Mouse (Mus musculus): Measurements from ENCODE around the gene Large1. TPM values are rescaled to one million over a fixed set of nuclear protein-coding genes. Genes with fewer than 3 reads are reported as not detected.

Large1 gene
- polyA plus RNA-seq, 1 experiment = 7.5 TPM

GRCm38 (mm10) chr8:73270991-73271390 is 82.3 kb downstream of the Large1 start:
- H3K4me1 ChIP-seq (ENCODE audit: control insufficient read depth, insufficient read depth, insufficient read length, low read length) = peaks cover 2% of the 10 kb centered on the region
- no peak overlapping the region for H3K4me3 ChIP-seq (ENCODE audit: insufficient read depth, low read depth, low read length)
- H3K27ac ChIP-seq (replicated peaks; ENCODE audit: low read depth, low read length) = no peak overlapping the region

DNA sequence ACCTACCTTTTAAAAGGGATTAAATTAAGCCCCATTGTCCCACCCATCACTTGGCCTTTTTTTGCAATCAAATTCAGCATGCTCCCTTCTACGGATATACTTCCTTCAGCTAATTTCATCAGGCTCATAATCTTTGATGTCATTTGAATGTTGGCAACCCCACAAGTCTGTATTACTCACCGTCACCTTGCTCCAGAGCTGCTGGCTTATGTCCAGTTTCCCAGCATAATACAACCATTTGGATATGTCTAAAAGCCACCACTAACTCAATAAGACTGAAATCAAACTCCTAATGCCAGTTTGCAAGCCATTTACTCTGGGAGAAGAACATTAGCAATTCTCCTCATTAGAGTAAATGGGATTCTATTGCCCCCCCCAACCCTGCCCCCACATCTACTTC is 95.4 kb downstream of the Large1 start:
- no peak overlapping the region for H3K4me3 ChIP-seq (ENCODE audit: insufficient read depth, low read depth, low read length)
- no peak overlapping the region for H3K27ac ChIP-seq (replicated peaks; ENCODE audit: low read depth, low read length)
- H3K4me1 ChIP-seq (ENCODE audit: control insufficient read depth, insufficient read depth, insufficient read length, low read length) = peaks cover 5% of the 10 kb centered on the region; the same call in 1 of the 2 replicates

- no peak overlapping the region for H3K27ac ChIP-seq (replicated peaks; ENCODE audit: low read depth, low read length)
- H3K4me3 ChIP-seq (ENCODE audit: insufficient read depth, low read depth, low read length) = no peak overlapping the region
- no peaks in the 10 kb centered on the region for H3K4me1 ChIP-seq (ENCODE audit: control insufficient read depth, insufficient read depth, insufficient read length, low read length)
These were observed 109.2 kb downstream of the Large1 start for GRCm38 (mm10) chr8:73244186-73244585.

DNA sequence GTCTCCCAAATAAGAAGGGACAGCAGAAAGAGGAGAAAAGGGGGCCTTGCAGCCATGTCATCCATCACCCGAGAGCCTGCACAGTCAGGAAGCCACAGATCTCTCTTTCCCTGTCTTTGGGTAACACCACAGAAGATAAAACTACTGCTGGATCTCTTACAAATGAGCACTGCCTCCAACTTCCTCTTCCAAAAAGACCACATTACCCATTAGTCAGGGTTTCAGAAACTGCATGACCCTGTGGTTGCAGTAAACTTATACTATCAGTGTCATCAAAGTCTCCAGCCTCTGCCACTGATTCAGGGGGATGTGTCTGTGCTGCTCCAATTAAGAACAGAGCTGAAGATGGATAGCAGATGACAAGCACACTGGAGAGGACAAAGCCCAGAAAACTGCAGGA is 111.3 kb downstream of the Large1 start:
- H3K4me1 ChIP-seq (ENCODE audit: control insufficient read depth, insufficient read depth, insufficient read length, low read length) = no peaks in the 10 kb centered on the region
- no peak overlapping the region for H3K27ac ChIP-seq (replicated peaks; ENCODE audit: low read depth, low read length)
- H3K4me3 ChIP-seq (ENCODE audit: insufficient read depth, low read depth, low read length) = no peak overlapping the region

- no peak overlapping the region for H3K27ac ChIP-seq (replicated peaks; ENCODE audit: low read depth, low read length)
- no peaks in the 10 kb centered on the region for H3K4me1 ChIP-seq (ENCODE audit: control insufficient read depth, insufficient read depth, insufficient read length, low read length)
- H3K4me3 ChIP-seq (ENCODE audit: insufficient read depth, low read depth, low read length) = no peak overlapping the region
These were observed 119.1 kb downstream of the Large1 start for GRCm38 (mm10) chr8:73234209-73234608.

DNA sequence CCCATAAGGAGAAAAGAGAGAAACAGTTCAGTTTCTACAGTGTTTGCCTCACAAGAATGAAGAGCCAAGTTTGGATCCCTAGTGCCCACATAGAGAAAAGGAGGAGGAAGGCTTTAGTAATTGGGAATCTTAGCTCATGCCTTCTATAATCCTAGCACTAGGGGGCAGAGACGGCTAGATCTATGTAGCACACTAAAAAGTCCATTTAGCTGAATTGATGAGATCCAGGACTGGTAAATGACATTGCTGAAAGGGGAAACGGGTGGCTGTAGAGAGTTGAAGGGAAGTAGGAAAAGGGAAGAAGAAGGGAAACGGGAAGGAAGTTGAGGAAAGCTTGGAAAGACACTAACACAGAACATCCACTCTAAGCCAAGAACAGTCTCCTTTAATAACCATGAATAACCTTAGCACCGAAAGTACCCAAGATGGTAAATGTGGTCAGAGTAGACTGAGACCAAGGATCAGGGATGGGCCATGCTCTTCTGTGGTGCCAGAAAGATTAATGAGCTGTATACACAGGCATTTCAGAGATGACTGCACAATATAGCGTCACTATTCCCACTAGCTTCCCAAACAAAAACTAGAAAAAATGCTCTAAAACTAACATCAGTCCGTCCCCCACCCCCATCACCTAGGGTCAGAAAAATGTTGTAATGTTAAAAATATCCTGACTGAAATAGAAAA is 119.8 kb downstream of the Large1 start:
- Histone ChIP-seq H3K4me1 (ENCODE audit: control insufficient read depth, insufficient read depth, insufficient read length, low read length) (no peaks in the 10 kb centered on the region), H3K4me3 (ENCODE audit: insufficient read depth, low read depth, low read length) (no peak overlapping the region), H3K27ac (replicated peaks; ENCODE audit: low read depth, low read length) (no peak overlapping the region)

- Histone ChIP-seq H3K4me1 (ENCODE audit: control insufficient read depth, insufficient read depth, insufficient read length, low read length) (no peaks in the 10 kb centered on the region), H3K4me3 (ENCODE audit: insufficient read depth, low read depth, low read length) (no peak overlapping the region), H3K27ac (replicated peaks; ENCODE audit: low read depth, low read length) (no peak overlapping the region)
These were observed 126.5 kb downstream of the Large1 start for GRCm38 (mm10) chr8:73226841-73227240.

DNA sequence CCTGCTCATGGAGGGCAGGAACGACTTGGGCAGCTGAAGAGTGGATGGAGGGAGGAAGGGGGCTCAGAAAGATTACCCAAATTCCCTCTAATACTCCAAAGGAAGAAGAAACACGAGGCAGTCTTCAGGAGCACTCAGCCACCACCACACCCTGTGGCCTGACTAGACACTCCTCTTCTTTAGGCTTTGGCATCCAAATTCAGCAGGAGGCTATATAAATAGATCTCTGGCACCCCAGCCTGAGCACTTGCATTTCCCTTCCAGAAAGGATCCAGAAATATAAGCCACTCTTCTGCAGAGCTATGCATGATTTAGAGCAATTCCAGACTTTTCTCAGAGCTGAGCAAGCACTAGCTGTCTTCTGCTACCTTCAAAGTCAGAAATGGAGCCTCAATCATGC is 127.7 kb downstream of the Large1 start:
- no peaks in the 10 kb centered on the region for H3K4me1 ChIP-seq (ENCODE audit: control insufficient read depth, insufficient read depth, insufficient read length, low read length)
- H3K27ac ChIP-seq (replicated peaks; ENCODE audit: low read depth, low read length) = no peak overlapping the region
- no peak overlapping the region for H3K4me3 ChIP-seq (ENCODE audit: insufficient read depth, low read depth, low read length)

GRCm38 (mm10) chr8:73219178-73219811 is 134.0 kb downstream of the Large1 start:
- Histone ChIP-seq H3K27ac (replicated peaks; ENCODE audit: low read depth, low read length) (no peak overlapping the region), H3K4me3 (ENCODE audit: insufficient read depth, low read depth, low read length) (no peak overlapping the region), H3K4me1 (ENCODE audit: control insufficient read depth, insufficient read depth, insufficient read length, low read length) (no peaks in the 10 kb centered on the region)

DNA sequence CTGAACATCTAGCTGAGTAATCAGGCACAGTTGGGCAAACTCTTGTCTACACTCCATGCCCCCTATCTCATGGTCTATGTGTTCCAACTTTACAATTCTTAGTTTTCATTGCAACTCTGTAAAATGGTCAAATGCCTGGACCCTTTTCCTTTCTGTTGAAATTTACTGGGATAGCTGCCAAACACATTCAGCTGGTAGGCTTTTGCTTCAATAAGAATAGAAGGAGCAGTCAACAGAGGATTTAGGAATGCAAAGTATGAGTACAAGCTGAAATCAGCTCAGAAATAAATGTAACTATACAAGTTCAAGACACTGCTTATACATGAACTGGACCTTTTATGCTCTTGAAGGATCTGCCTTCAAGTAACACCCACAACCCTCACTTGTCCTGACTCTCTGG is 146.5 kb downstream of the Large1 start:
- no peak overlapping the region for H3K27ac ChIP-seq (replicated peaks; ENCODE audit: low read depth, low read length)
- peaks cover 7% of the 10 kb centered on the region for H3K4me1 ChIP-seq (ENCODE audit: control insufficient read depth, insufficient read depth, insufficient read length, low read length)
- no peak overlapping the region for H3K4me3 ChIP-seq (ENCODE audit: insufficient read depth, low read depth, low read length)

- Histone ChIP-seq H3K4me1 (ENCODE audit: control insufficient read depth, insufficient read depth, insufficient read length, low read length) (peaks cover 2% of the 10 kb centered on the region; the same call in 1 of the 2 replicates), H3K27ac (replicated peaks; ENCODE audit: low read depth, low read length) (no peak overlapping the region), H3K4me3 (ENCODE audit: insufficient read depth, low read depth, low read length) (no peak overlapping the region)
These were observed 151.5 kb downstream of the Large1 start for GRCm38 (mm10) chr8:73201854-73202253.

DNA sequence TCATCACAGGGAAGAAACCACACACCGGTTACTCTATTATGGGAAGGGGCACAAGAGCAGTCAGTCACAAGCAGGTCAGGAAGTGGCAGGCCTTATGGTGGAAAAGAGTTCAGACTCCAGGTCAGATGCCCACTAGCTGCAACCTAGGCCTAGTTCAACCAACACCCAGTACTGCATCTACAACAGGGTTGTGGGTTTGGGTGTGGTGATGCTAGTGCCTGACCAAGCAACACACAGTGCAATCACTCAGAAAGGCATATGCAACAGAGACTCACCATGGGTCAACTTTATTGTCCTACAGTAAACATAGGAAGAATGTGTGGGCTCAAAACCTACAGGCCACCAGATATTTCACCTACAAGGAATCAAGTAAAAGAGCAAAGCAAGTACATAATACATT is 155.6 kb downstream of the Large1 start:
- no peak overlapping the region for H3K4me3 ChIP-seq (ENCODE audit: insufficient read depth, low read depth, low read length)
- no peaks in the 10 kb centered on the region for H3K4me1 ChIP-seq (ENCODE audit: control insufficient read depth, insufficient read depth, insufficient read length, low read length)
- H3K27ac ChIP-seq (replicated peaks; ENCODE audit: low read depth, low read length) = no peak overlapping the region

- no peaks in the 10 kb centered on the region for H3K4me1 ChIP-seq (ENCODE audit: control insufficient read depth, insufficient read depth, insufficient read length, low read length)
- no peak overlapping the region for H3K4me3 ChIP-seq (ENCODE audit: insufficient read depth, low read depth, low read length)
- no peak overlapping the region for H3K27ac ChIP-seq (replicated peaks; ENCODE audit: low read depth, low read length)
These were observed 164.7 kb downstream of the Large1 start for GRCm38 (mm10) chr8:73188684-73189083.

GRCm38 (mm10) chr8:73187381-73187780 is 166.0 kb downstream of the Large1 start:
- Histone ChIP-seq H3K4me1 (ENCODE audit: control insufficient read depth, insufficient read depth, insufficient read length, low read length) (no peaks in the 10 kb centered on the region), H3K27ac (replicated peaks; ENCODE audit: low read depth, low read length) (no peak overlapping the region), H3K4me3 (ENCODE audit: insufficient read depth, low read depth, low read length) (no peak overlapping the region)

- peaks cover 7% of the 10 kb centered on the region; the same call in 1 of the 2 replicates for H3K4me1 ChIP-seq (ENCODE audit: control insufficient read depth, insufficient read depth, insufficient read length, low read length)
- H3K4me3 ChIP-seq (ENCODE audit: insufficient read depth, low read depth, low read length) = no peak overlapping the region
- H3K27ac ChIP-seq (replicated peaks; ENCODE audit: low read depth, low read length) = no peak overlapping the region
These were observed 174.9 kb downstream of the Large1 start for GRCm38 (mm10) chr8:73178434-73178833.

DNA sequence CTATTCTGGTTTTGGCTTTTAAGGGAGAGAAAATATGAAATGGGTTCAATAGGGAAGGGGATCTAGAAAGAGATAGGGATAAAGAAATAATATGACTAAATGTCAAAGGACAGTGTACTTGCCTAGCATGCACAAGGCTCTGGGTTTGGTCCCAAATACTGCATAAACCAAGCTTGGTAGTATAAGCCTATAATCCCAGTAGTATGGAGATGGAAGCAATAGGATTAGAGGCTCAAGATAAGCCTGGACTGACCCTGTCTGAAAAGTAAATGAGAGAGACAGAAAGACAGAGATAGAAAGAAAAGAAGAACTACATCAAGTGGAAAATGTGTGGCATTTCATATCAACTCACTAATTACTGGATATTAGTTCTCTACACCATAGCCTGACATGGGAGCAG is 180.7 kb downstream of the Large1 start:
- Histone ChIP-seq H3K4me1 (ENCODE audit: control insufficient read depth, insufficient read depth, insufficient read length, low read length) (peaks cover 2% of the 10 kb centered on the region; the same call in 1 of the 2 replicates), H3K4me3 (ENCODE audit: insufficient read depth, low read depth, low read length) (no peak overlapping the region), H3K27ac (replicated peaks; ENCODE audit: low read depth, low read length) (no peak overlapping the region)

All from brown adipose tissue, adult 24 weeks (tissue).